Mouse (Mus musculus): ENCODE data around the gene Cel. TPM values are rescaled to one million over a fixed set of nuclear protein-coding genes. Genes with fewer than 3 reads are reported as not detected.

The Cel gene
- polyA plus RNA-seq, 1 experiment: not detected

DNA sequence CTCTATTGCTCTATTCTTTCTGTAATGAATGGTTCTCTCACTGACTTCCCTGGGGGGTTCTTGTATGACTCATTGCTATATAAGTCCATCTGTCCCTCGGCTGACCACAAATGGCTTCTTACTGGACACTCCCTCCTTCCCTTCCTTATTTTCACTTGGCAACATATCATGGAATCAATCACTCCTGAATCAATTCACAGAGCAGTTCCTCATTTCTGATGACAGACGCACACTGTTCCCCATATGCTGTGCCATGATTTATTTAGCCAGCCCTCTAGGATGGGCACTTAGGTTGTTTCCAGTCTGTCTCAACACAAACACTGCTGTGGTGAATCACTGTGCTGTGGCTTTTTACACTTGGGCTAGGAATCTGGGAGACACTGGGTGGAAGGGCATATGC lies 28.3 kb upstream of the Cel start:
- Histone ChIP-seq H3K4me3 (ENCODE audit: insufficient read depth, low read depth, low read length) (no peak overlapping the region), H3K27ac (ENCODE audit: insufficient read depth, low read depth, low read length) (no peak overlapping the region), H3K4me1 (ENCODE audit: control insufficient read depth, insufficient read depth, low read length) (no peaks in the 10 kb centered on the region)
- 61% methylated on average over 2 of the region's 2 CpGs for WGBS
- TF ChIP-seq CTCF (IDR thresholded peaks at IDR 0.05; ENCODE audit: insufficient read depth, low read depth, low read length) (no peak), POLR2A (IDR thresholded peaks at IDR 0.05; ENCODE audit: insufficient read depth, low read depth, low read length) (no peak)

- H3K4me1 ChIP-seq (ENCODE audit: control insufficient read depth, insufficient read depth, low read length): no peaks in the 10 kb centered on the region
- 46% methylated on average over 1 of the region's 1 CpGs for WGBS
- no peak for TF ChIP-seq POLR2A (IDR thresholded peaks at IDR 0.05; ENCODE audit: insufficient read depth, low read depth, low read length)
- H3K27ac ChIP-seq (ENCODE audit: insufficient read depth, low read depth, low read length): no peak overlapping the region
- no peak overlapping the region for H3K4me3 ChIP-seq (ENCODE audit: insufficient read depth, low read depth, low read length)
Measured at GRCm38 (mm10) chr2:28588574-28588973, 25.4 kb upstream of the Cel start.

DNA sequence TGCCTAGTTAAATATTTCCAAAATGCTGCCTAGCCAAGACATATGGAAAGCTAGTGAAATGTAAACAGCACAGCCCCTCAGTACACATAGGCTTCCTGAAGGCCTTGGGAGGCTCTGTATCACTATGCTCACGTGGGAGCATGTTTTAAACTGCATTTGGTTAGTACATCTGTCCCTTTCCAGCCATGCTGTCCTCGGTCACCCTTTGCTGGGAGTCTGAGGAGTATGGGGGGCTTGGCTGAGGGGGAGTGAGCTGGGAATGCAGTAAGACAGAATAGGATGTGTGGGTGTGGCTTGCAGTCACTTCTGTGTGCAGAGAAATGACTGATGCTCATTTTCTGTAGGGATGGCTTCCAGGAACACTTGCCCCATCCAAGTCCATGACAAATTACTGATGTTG lies 22.5 kb upstream of the Cel start:
- H3K4me1 ChIP-seq (ENCODE audit: control insufficient read depth, insufficient read depth, low read length): no peaks in the 10 kb centered on the region
- no peak overlapping the region for H3K4me3 ChIP-seq (ENCODE audit: insufficient read depth, low read depth, low read length)
- TF ChIP-seq CTCF (IDR thresholded peaks at IDR 0.05; ENCODE audit: insufficient read depth, low read depth, low read length) (no peak), POLR2A (IDR thresholded peaks at IDR 0.05; ENCODE audit: insufficient read depth, low read depth, low read length) (no peak)
- WGBS: 47% methylated on average over 2 of the region's 2 CpGs
- no peak overlapping the region for H3K27ac ChIP-seq (ENCODE audit: insufficient read depth, low read depth, low read length)

- peak; percentile 80 for TF ChIP-seq CTCF (IDR thresholded peaks at IDR 0.05; ENCODE audit: insufficient read depth, low read depth, low read length)
- no peak for TF ChIP-seq POLR2A (IDR thresholded peaks at IDR 0.05; ENCODE audit: insufficient read depth, low read depth, low read length)
- H3K27ac ChIP-seq (ENCODE audit: insufficient read depth, low read depth, low read length): no peak overlapping the region
- 12% methylated on average over 6 of the region's 6 CpGs for WGBS
- H3K4me3 ChIP-seq (ENCODE audit: insufficient read depth, low read depth, low read length): no peak overlapping the region
- H3K4me1 ChIP-seq (ENCODE audit: control insufficient read depth, insufficient read depth, low read length): no peaks in the 10 kb centered on the region
Measured at GRCm38 (mm10) chr2:28585043-28585571, 21.9 kb upstream of the Cel start.

GRCm38 (mm10) chr2:28583651-28584050 lies 20.4 kb upstream of the Cel start, which contains the start of gene Gtf3c5:
TSS of gene Gtf3c5 (minus strand) at chr2:28583751.
- H3K4me3 ChIP-seq (ENCODE audit: insufficient read depth, low read depth, low read length): peak within 1 kb of the TSS; percentile 96
- no peaks in the 10 kb centered on the region for H3K4me1 ChIP-seq (ENCODE audit: control insufficient read depth, insufficient read depth, low read length)
- 77% methylated on average over 9 of the region's 9 CpGs for WGBS
- TF ChIP-seq POLR2A (IDR thresholded peaks at IDR 0.05; ENCODE audit: insufficient read depth, low read depth, low read length) (no peak), CTCF (IDR thresholded peaks at IDR 0.05; ENCODE audit: insufficient read depth, low read depth, low read length) (no peak)
- peak within 1 kb of the TSS; percentile 86 for H3K27ac ChIP-seq (ENCODE audit: insufficient read depth, low read depth, low read length)

DNA sequence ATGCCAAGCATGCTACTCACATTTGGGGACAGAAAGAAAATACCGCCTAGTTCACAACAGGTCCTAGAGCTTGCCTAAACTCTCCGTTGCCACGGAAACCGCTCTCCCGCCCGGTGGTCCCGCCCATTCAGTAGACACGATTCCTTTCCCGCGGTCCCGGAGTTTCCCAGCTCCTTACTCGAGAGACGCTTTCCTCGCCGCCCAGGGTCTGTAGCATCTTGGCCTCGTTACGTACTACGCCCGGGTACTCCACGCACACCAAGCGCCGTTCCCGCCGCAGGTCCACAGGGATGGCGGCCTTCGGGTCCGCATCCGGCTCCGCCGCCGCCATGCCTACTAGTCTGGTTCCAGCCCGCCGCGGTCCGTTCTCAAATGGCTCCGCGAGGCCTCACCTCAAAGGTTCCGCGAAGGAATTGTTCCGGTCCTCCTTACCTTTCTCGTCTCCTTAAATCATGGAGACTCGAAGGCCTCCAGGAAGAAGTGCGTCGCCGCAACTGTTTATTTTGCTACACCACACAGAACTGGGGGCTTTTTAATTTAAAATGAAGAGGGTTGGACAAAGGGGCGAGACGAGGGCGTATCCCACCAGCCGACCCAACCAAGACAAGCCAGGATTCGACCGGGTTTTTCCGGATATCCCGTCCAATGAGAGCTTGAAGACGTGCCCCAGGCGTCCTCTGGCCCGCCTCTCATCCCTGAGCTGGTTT lies 19.6 kb upstream of the Cel start:
- under 1% methylated on average over 56 of the region's 56 CpGs for WGBS
- Histone ChIP-seq H3K4me1 (ENCODE audit: control insufficient read depth, insufficient read depth, low read length) (no peaks in the 10 kb centered on the region), H3K27ac (ENCODE audit: insufficient read depth, low read depth, low read length) (peak overlapping the region; percentile 86), H3K4me3 (ENCODE audit: insufficient read depth, low read depth, low read length) (peak overlapping the region; percentile 96)
- TF ChIP-seq CTCF (IDR thresholded peaks at IDR 0.05; ENCODE audit: insufficient read depth, low read depth, low read length): no peak
- no peak; the same call in 1 of the 2 replicates for TF ChIP-seq POLR2A (IDR thresholded peaks at IDR 0.05; ENCODE audit: insufficient read depth, low read depth, low read length)

GRCm38 (mm10) chr2:28578003-28578402 lies 14.8 kb upstream of the Cel start:
- H3K4me3 ChIP-seq (ENCODE audit: insufficient read depth, low read depth, low read length): no peak overlapping the region
- no peak overlapping the region for H3K27ac ChIP-seq (ENCODE audit: insufficient read depth, low read depth, low read length)
- TF ChIP-seq CTCF (IDR thresholded peaks at IDR 0.05; ENCODE audit: insufficient read depth, low read depth, low read length) (no peak), POLR2A (IDR thresholded peaks at IDR 0.05; ENCODE audit: insufficient read depth, low read depth, low read length) (no peak)
- no peaks in the 10 kb centered on the region; the same call in 1 of the 2 replicates for H3K4me1 ChIP-seq (ENCODE audit: control insufficient read depth, insufficient read depth, low read length)
- 61% methylated on average over 5 of the region's 5 CpGs for WGBS

DNA sequence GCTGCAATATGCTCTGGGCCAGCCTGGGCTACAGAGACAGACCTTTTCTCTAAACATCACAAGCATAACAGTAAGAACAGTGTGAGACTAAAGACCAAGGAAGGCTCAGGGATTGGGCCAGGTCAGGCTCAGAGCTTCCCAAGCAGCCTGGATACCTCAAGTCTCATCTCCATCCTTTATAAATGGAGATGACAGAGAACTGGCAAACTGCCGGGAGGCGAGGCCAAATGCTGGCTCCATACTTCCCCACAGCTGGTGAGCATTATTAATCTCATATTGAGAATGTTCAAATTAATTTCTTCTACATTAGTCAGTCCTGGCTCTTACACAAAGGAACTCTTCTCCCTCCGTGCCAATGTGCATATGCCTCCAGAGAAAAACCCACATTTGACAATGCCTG lies 13.6 kb upstream of the Cel start:
- Histone ChIP-seq H3K4me3 (ENCODE audit: insufficient read depth, low read depth, low read length) (no peak overlapping the region), H3K4me1 (ENCODE audit: control insufficient read depth, insufficient read depth, low read length) (no peaks in the 10 kb centered on the region; the same call in 1 of the 2 replicates), H3K27ac (ENCODE audit: insufficient read depth, low read depth, low read length) (no peak overlapping the region)
- TF ChIP-seq CTCF (IDR thresholded peaks at IDR 0.05; ENCODE audit: insufficient read depth, low read depth, low read length) (no peak), POLR2A (IDR thresholded peaks at IDR 0.05; ENCODE audit: insufficient read depth, low read depth, low read length) (no peak)
- 75% methylated on average over 3 of the region's 3 CpGs for WGBS

GRCm38 (mm10) chr2:28575341-28575740 lies 12.1 kb upstream of the Cel start:
- Histone ChIP-seq H3K27ac (ENCODE audit: insufficient read depth, low read depth, low read length) (no peak overlapping the region), H3K4me1 (ENCODE audit: control insufficient read depth, insufficient read depth, low read length) (no peaks in the 10 kb centered on the region; the same call in 1 of the 2 replicates), H3K4me3 (ENCODE audit: insufficient read depth, low read depth, low read length) (no peak overlapping the region)
- no peak for TF ChIP-seq POLR2A (IDR thresholded peaks at IDR 0.05; ENCODE audit: insufficient read depth, low read depth, low read length)
- TF ChIP-seq CTCF (IDR thresholded peaks at IDR 0.05; ENCODE audit: insufficient read depth, low read depth, low read length): no peak
- WGBS: 49% methylated on average over 4 of the region's 4 CpGs

Data from olfactory bulb, adult 2 months (tissue).